Mouse (Mus musculus) forebrain, embryonic 11.5 days (tissue): Measurements from ENCODE around the gene Rcor2. TPM values are rescaled to one million over a fixed set of nuclear protein-coding genes. Genes with fewer than 3 reads are reported as not detected.

Source experiments
- ATAC-seq: fragments of 200-750 bp; cut with Nextera tagmentation; replicated peaks from 2 replicates; pipeline ENCODE4 v1.8.0; 2017; ENCODE audit warnings: moderate TSS enrichment; ENCODE audit not compliant: low FRiP score
- DNase-seq: peaks from one replicate; pipeline ENCODE4 v3.0.0-alpha.2; 2017; ENCODE audit warnings: low spot score
- H3K27ac ChIP-seq: fragments of 300-500 bp; sonication (generic); 2 replicates; pipeline ENCODE4 v1.5.1; 2014; ENCODE audit warnings: low read depth, low read length
- H3K27me3 ChIP-seq: fragments of 300-500 bp; sonication (generic); 2 replicates; pipeline ENCODE4 v1.6.1; 2014; ENCODE audit warnings: mild to moderate bottlenecking, low read length, mixed read lengths; ENCODE audit not compliant: control insufficient read depth, insufficient read depth
- H3K36me3 ChIP-seq: fragments of 300-500 bp; sonication (generic); 2 replicates; pipeline ENCODE4 v1.6.1; 2014; ENCODE audit warnings: mild to moderate bottlenecking, low read length, moderate library complexity, mixed read lengths; ENCODE audit not compliant: control insufficient read depth, insufficient read depth
- H3K4me1 ChIP-seq: fragments of 300-500 bp; sonication (generic); replicated peaks from 2 replicates; pipeline ENCODE4 v1.6.1; 2014; ENCODE audit warnings: low read length, mixed read lengths; ENCODE audit not compliant: control insufficient read depth, insufficient read depth
- H3K4me2 ChIP-seq: fragments of 300-500 bp; sonication (generic); 2 replicates; pipeline ENCODE4 v1.6.1; 2014; ENCODE audit warnings: low read depth, mild to moderate bottlenecking, low read length, moderate library complexity, mixed read lengths; ENCODE audit not compliant: severe bottlenecking
- H3K4me3 ChIP-seq: fragments of 300-500 bp; sonication (generic); 2 replicates; pipeline ENCODE4 v1.5.1; 2014; ENCODE audit warnings: low read depth, low read length
- H3K9ac ChIP-seq: fragments of 300-500 bp; sonication (generic); 2 replicates; pipeline ENCODE4 v1.6.1; 2014; ENCODE audit warnings: low read length
- H3K9me3 ChIP-seq: fragments of 300-500 bp; sonication (generic); 2 replicates; pipeline ENCODE4 v1.6.1; 2016; ENCODE audit warnings: low read length, mixed read lengths; ENCODE audit not compliant: control insufficient read depth
- WGBS: fragments of 180-500 bp; shearing (Covaris S2); extraction: QIAGEN DNeasy Blood & Tissue Kit; methylation state at CpG from one replicate; pipeline ENCODE4 v1.1.7; 2014; 5-methylcytosine and 5-hydroxymethylcytosine counted together
- polyA plus RNA-seq: library from polyadenylated mRNA; unstranded; fragments of >200 nt; fragmentation: Nextera tagmentation; extraction: Ambion mirVana; gene quantifications from 2 replicates; pipeline ENCODE4 v1.2.1, GENCODE M21; 2014

Gene Rcor2
- polyA plus RNA-seq, 1 experiment from 2014 or later, result 62.8 TPM

- Histone ChIP-seq H3K36me3 (peaks cover 22% of the 10 kb centered on the region), H3K4me2 (peak overlapping the region; percentile 80), H3K27ac (peak overlapping the region; percentile 99), H3K4me1 (peaks cover 49% of the 10 kb centered on the region), H3K9me3 (no peaks in the 10 kb centered on the region), H3K4me3 (peak overlapping the region; percentile 97), H3K27me3 (no peaks in the 10 kb centered on the region), H3K9ac (peak overlapping the region; percentile 99)
- under 1% methylated on average over 64 of the region's 97 CpGs for WGBS
- peak; percentile 51 for ATAC-seq
- DNase-seq, result peak; percentile 95
Measured at GRCm38 (mm10) chr19:7267781-7268721, 926 bp downstream of the Rcor2 start.

- H3K27me3 ChIP-seq, result no peaks in the 10 kb centered on the region
- H3K36me3 ChIP-seq, result peaks cover 24% of the 10 kb centered on the region
- peak overlapping the region; percentile 99 for H3K27ac ChIP-seq
- peak overlapping the region; percentile 99 for H3K9ac ChIP-seq
- DNase-seq (peak; percentile 95), ATAC-seq (peak; percentile 12)
- no peaks in the 10 kb centered on the region for H3K9me3 ChIP-seq
- under 1% methylated on average over 24 of the region's 30 CpGs for WGBS
- peak overlapping the region; percentile 97 for H3K4me3 ChIP-seq
- peaks cover 49% of the 10 kb centered on the region for H3K4me1 ChIP-seq
- H3K4me2 ChIP-seq, result peak overlapping the region; percentile 80
Measured at GRCm38 (mm10) chr19:7268722-7269090, 1.6 kb downstream of the Rcor2 start.

GRCm38 (mm10) chr19:7269290-7270044 is 2.3 kb downstream of the Rcor2 start:
- no peak for ATAC-seq
- Histone ChIP-seq H3K36me3 (peaks cover 30% of the 10 kb centered on the region), H3K27ac (peak overlapping the region; percentile 99), H3K9ac (peak overlapping the region; percentile 99), H3K4me3 (peak overlapping the region; percentile 97), H3K9me3 (no peaks in the 10 kb centered on the region), H3K4me1 (peaks cover 45% of the 10 kb centered on the region), H3K4me2 (peak overlapping the region; percentile 80), H3K27me3 (no peaks in the 10 kb centered on the region)
- DNase-seq, result peak; percentile 73
- WGBS, result 11% methylated on average over 11 of the region's 11 CpGs

- Histone ChIP-seq H3K27ac (no peak overlapping the region), H3K4me3 (no peak overlapping the region), H3K36me3 (peaks cover 36% of the 10 kb centered on the region), H3K4me2 (no peak overlapping the region), H3K4me1 (peaks cover 27% of the 10 kb centered on the region), H3K9me3 (no peaks in the 10 kb centered on the region), H3K9ac (no peak overlapping the region), H3K27me3 (no peaks in the 10 kb centered on the region)
- no peak for DNase-seq
- ATAC-seq, result no peak
- WGBS, result 91% methylated on average over 4 of the region's 4 CpGs
Measured at GRCm38 (mm10) chr19:7273486-7273885, 6.4 kb downstream of the Rcor2 start.

GRCm38 (mm10) chr19:7274326-7274990 is 7.3 kb downstream of the Rcor2 start:
- H3K27me3 ChIP-seq, result no peaks in the 10 kb centered on the region
- peaks cover 27% of the 10 kb centered on the region for H3K4me1 ChIP-seq
- no peak overlapping the region for H3K4me3 ChIP-seq
- no peak for ATAC-seq
- no peak overlapping the region for H3K9ac ChIP-seq
- no peaks in the 10 kb centered on the region for H3K9me3 ChIP-seq
- H3K4me2 ChIP-seq, result no peak overlapping the region
- 89% methylated on average over 13 of the region's 13 CpGs for WGBS
- H3K27ac ChIP-seq, result peak overlapping the region; percentile 8; the same call in 1 of the 2 replicates
- H3K36me3 ChIP-seq, result peaks cover 36% of the 10 kb centered on the region
- no peak for DNase-seq

GRCm38 (mm10) chr19:7275131-7275789 is 8.1 kb downstream of the Rcor2 start:
- H3K4me3 ChIP-seq, result no peak overlapping the region
- no peak overlapping the region for H3K27ac ChIP-seq
- 56% methylated on average over 7 of the region's 7 CpGs for WGBS
- H3K27me3 ChIP-seq, result no peaks in the 10 kb centered on the region
- ATAC-seq (no peak), DNase-seq (no peak)
- peaks cover 25% of the 10 kb centered on the region for H3K4me1 ChIP-seq
- H3K4me2 ChIP-seq, result no peak overlapping the region
- H3K9me3 ChIP-seq, result no peaks in the 10 kb centered on the region
- peaks cover 36% of the 10 kb centered on the region for H3K36me3 ChIP-seq
- no peak overlapping the region for H3K9ac ChIP-seq

GRCm38 (mm10) chr19:7276053-7276659 is 9.0 kb downstream of the Rcor2 start:
- Histone ChIP-seq H3K27me3 (no peaks in the 10 kb centered on the region), H3K4me3 (no peak overlapping the region), H3K27ac (peak overlapping the region; percentile 71), H3K36me3 (peaks cover 31% of the 10 kb centered on the region), H3K9ac (peak overlapping the region; percentile 23; the same call in 1 of the 2 replicates), H3K4me1 (peaks cover 18% of the 10 kb centered on the region), H3K4me2 (no peak overlapping the region), H3K9me3 (no peaks in the 10 kb centered on the region)
- no peak for DNase-seq
- 43% methylated on average over 7 of the region's 7 CpGs for WGBS
- peak; percentile 22; the same call in 1 of the 2 replicates for ATAC-seq
